Mouse (Mus musculus): ENCODE measurements around the gene Txnrd2. TPM values are rescaled to one million over a fixed set of nuclear protein-coding genes. Genes with fewer than 3 reads are reported as not detected.

Txnrd2 gene
- total and polyA plus RNA-seq, 2 experiments from 2014 or later, result 12.7 to 41.2 TPM

DNA sequence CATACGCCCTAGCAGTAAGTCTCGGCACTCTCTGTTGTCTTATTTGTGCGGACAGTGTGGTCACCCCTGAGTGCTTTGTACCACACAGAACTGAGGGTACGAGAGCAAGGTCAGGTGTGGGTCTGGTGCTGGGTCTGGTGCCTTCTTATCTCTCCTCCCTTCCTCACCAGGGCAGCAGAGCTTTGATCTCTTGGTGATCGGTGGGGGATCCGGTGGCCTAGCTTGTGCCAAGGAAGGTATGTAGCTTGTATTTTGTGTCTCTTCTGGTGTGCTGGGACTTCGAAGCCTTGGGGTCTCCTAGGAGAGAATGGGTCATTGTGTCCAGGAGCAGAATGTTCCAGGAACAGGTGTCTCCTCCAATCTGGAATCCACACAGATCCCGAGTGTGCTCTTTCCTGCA is 3.5 kb downstream of the Txnrd2 start:
- ATAC-seq (ENCODE audit: insufficient read depth, low read depth) (no peak), DNase-seq (ENCODE audit: low spot score) (no peak)
- H3K4me3 ChIP-seq (ENCODE audit: low read depth, low read length), result no peak overlapping the region
- H3K9ac ChIP-seq (replicated peaks; ENCODE audit: low read depth, low read length), result no peak overlapping the region
- TF ChIP-seq EP300 (IDR thresholded peaks at IDR 0.05; ENCODE audit: low read depth) (no peak), CTCF (IDR thresholded peaks at IDR 0.05; ENCODE audit: low read depth) (no peak)
- no peak overlapping the region for H3K27ac ChIP-seq (ENCODE audit: low read depth)
- no peak overlapping the region for H3K4me2 ChIP-seq (ENCODE audit: low read depth, low read length)
- H3K9me3 ChIP-seq (replicated peaks; ENCODE audit: control insufficient read depth, low read length), result no peaks in the 10 kb centered on the region
- no peaks in the 10 kb centered on the region for H3K36me3 ChIP-seq (replicated peaks; ENCODE audit: control insufficient read depth, insufficient read depth, low read length)
- H3K4me1 ChIP-seq (ENCODE audit: control insufficient read depth, insufficient read depth), result peaks cover 18% of the 10 kb centered on the region
- no peaks in the 10 kb centered on the region for H3K27me3 ChIP-seq (ENCODE audit: control insufficient read depth, insufficient read depth, low read length)
- 81% methylated on average over 8 of the region's 8 CpGs for WGBS

GRCm38 (mm10) chr16:18430641-18431212 is 4.5 kb downstream of the Txnrd2 start:
- no peaks in the 10 kb centered on the region; the same call in 1 of the 2 replicates for H3K36me3 ChIP-seq (replicated peaks; ENCODE audit: control insufficient read depth, insufficient read depth, low read length)
- H3K4me1 ChIP-seq (ENCODE audit: control insufficient read depth, insufficient read depth), result peaks cover 7% of the 10 kb centered on the region
- H3K4me3 ChIP-seq (ENCODE audit: low read depth, low read length), result no peak overlapping the region
- no peak for TF ChIP-seq EP300 (IDR thresholded peaks at IDR 0.05; ENCODE audit: low read depth)
- no peak for TF ChIP-seq CTCF (IDR thresholded peaks at IDR 0.05; ENCODE audit: low read depth)
- ATAC-seq (ENCODE audit: insufficient read depth, low read depth), result no peak
- H3K4me2 ChIP-seq (ENCODE audit: low read depth, low read length), result no peak overlapping the region
- 82% methylated on average over 8 of the region's 8 CpGs for WGBS
- no peaks in the 10 kb centered on the region for H3K9me3 ChIP-seq (replicated peaks; ENCODE audit: control insufficient read depth, low read length)
- no peaks in the 10 kb centered on the region for H3K27me3 ChIP-seq (ENCODE audit: control insufficient read depth, insufficient read depth, low read length)
- no peak overlapping the region for H3K27ac ChIP-seq (ENCODE audit: low read depth)
- DNase-seq (ENCODE audit: low spot score), result no peak
- H3K9ac ChIP-seq (replicated peaks; ENCODE audit: low read depth, low read length), result no peak overlapping the region

- Histone ChIP-seq H3K4me1 (ENCODE audit: control insufficient read depth, insufficient read depth) (no peaks in the 10 kb centered on the region), H3K36me3 (replicated peaks; ENCODE audit: control insufficient read depth, insufficient read depth, low read length) (peaks cover 17% of the 10 kb centered on the region), H3K27ac (ENCODE audit: low read depth) (no peak overlapping the region), H3K4me3 (ENCODE audit: low read depth, low read length) (no peak overlapping the region), H3K9me3 (replicated peaks; ENCODE audit: control insufficient read depth, low read length) (no peaks in the 10 kb centered on the region), H3K27me3 (ENCODE audit: control insufficient read depth, insufficient read depth, low read length) (no peaks in the 10 kb centered on the region), H3K4me2 (ENCODE audit: low read depth, low read length) (no peak overlapping the region), H3K9ac (replicated peaks; ENCODE audit: low read depth, low read length) (no peak overlapping the region)
- WGBS, result 95% methylated on average over 5 of the region's 5 CpGs
- ATAC-seq (ENCODE audit: insufficient read depth, low read depth), result no peak
- DNase-seq (ENCODE audit: low spot score), result no peak
- TF ChIP-seq CTCF (IDR thresholded peaks at IDR 0.05; ENCODE audit: low read depth) (no peak), EP300 (IDR thresholded peaks at IDR 0.05; ENCODE audit: low read depth) (no peak)
Measured at GRCm38 (mm10) chr16:18433341-18433920, 7.2 kb downstream of the Txnrd2 start.

DNA sequence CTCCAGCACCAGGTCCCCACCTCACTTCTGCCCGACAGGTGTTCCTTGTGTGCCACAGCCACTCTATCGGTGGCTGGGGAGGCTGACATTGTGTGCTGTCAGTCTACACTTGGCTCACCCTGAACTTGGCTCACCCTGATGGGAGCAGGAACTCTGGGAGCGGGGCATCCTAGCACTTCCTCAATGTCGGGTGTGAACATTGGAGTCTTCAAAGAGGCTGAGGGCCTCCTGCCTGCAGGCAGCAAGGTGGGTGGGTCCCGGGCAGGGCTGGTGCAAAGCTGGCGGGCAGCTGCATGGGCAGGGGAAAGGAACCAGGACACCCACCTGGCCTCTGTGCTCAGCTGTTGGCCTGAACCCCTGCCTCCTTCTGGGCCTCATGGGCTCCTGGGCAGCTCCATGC is 9.9 kb downstream of the Txnrd2 start:
- 82% methylated on average over 6 of the region's 6 CpGs for WGBS
- peaks cover 25% of the 10 kb centered on the region for H3K36me3 ChIP-seq (replicated peaks; ENCODE audit: control insufficient read depth, insufficient read depth, low read length)
- DNase-seq (ENCODE audit: low spot score), result no peak

DNA sequence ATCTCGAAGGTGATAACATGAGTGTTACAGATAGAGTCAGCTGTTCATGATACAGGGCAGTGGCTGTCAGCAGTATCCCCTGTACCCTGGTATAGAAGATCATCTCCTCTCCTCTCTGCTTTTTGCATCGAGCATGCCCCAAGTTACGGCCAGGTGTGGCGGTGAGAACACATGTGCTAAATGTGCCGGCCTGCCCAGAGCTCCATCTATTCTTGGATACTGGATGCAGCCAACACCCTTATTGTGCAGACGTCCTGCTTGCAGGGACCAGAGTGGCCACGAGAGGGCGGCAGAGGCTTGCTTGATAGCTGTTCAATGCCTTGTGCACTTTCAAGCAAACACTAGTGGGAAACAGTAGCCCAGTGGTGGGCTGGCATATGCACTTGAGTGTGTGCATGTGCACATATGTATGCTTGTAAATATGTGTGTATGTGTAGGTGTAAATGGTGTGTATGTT is 17.2 kb downstream of the Txnrd2 start:
- Histone ChIP-seq H3K36me3 (replicated peaks; ENCODE audit: control insufficient read depth, insufficient read depth, low read length) (peaks cover 30% of the 10 kb centered on the region), H3K4me1 (ENCODE audit: control insufficient read depth, insufficient read depth) (no peaks in the 10 kb centered on the region), H3K9me3 (replicated peaks; ENCODE audit: control insufficient read depth, low read length) (no peaks in the 10 kb centered on the region), H3K27ac (ENCODE audit: low read depth) (no peak overlapping the region), H3K27me3 (ENCODE audit: control insufficient read depth, insufficient read depth, low read length) (no peaks in the 10 kb centered on the region), H3K9ac (replicated peaks; ENCODE audit: low read depth, low read length) (no peak overlapping the region), H3K4me2 (ENCODE audit: low read depth, low read length) (no peak overlapping the region), H3K4me3 (ENCODE audit: low read depth, low read length) (no peak overlapping the region)
- TF ChIP-seq CTCF (IDR thresholded peaks at IDR 0.05; ENCODE audit: low read depth) (peak; percentile 100), EP300 (IDR thresholded peaks at IDR 0.05; ENCODE audit: low read depth) (no peak)
- ATAC-seq (ENCODE audit: insufficient read depth, low read depth) (peak; percentile 88), DNase-seq (ENCODE audit: low spot score) (peak; percentile 65)
- 11% methylated on average over 8 of the region's 8 CpGs for WGBS

More for the DNA sequence above, 9.9 kb downstream of the Txnrd2 start:
- Histone ChIP-seq H3K9ac (replicated peaks; ENCODE audit: low read depth, low read length) (no peak overlapping the region), H3K9me3 (replicated peaks; ENCODE audit: control insufficient read depth, low read length) (no peaks in the 10 kb centered on the region), H3K27me3 (ENCODE audit: control insufficient read depth, insufficient read depth, low read length) (no peaks in the 10 kb centered on the region), H3K4me3 (ENCODE audit: low read depth, low read length) (no peak overlapping the region), H3K27ac (ENCODE audit: low read depth) (no peak overlapping the region), H3K4me2 (ENCODE audit: low read depth, low read length) (no peak overlapping the region), H3K4me1 (ENCODE audit: control insufficient read depth, insufficient read depth) (no peaks in the 10 kb centered on the region)
- ATAC-seq (ENCODE audit: insufficient read depth, low read depth), result no peak
- TF ChIP-seq EP300 (IDR thresholded peaks at IDR 0.05; ENCODE audit: low read depth) (no peak), CTCF (IDR thresholded peaks at IDR 0.05; ENCODE audit: low read depth) (no peak)

- Histone ChIP-seq H3K9me3 (replicated peaks; ENCODE audit: control insufficient read depth, low read length) (no peaks in the 10 kb centered on the region), H3K27ac (ENCODE audit: low read depth) (no peak overlapping the region), H3K36me3 (replicated peaks; ENCODE audit: control insufficient read depth, insufficient read depth, low read length) (peaks cover 23% of the 10 kb centered on the region), H3K9ac (replicated peaks; ENCODE audit: low read depth, low read length) (no peak overlapping the region), H3K4me1 (ENCODE audit: control insufficient read depth, insufficient read depth) (no peaks in the 10 kb centered on the region), H3K27me3 (ENCODE audit: control insufficient read depth, insufficient read depth, low read length) (no peaks in the 10 kb centered on the region), H3K4me2 (ENCODE audit: low read depth, low read length) (no peak overlapping the region), H3K4me3 (ENCODE audit: low read depth, low read length) (no peak overlapping the region)
- TF ChIP-seq EP300 (IDR thresholded peaks at IDR 0.05; ENCODE audit: low read depth) (no peak), CTCF (IDR thresholded peaks at IDR 0.05; ENCODE audit: low read depth) (no peak)
- no peak for ATAC-seq (ENCODE audit: insufficient read depth, low read depth)
- DNase-seq (ENCODE audit: low spot score), result no peak
Measured at GRCm38 (mm10) chr16:18447243-18447642, 21.1 kb downstream of the Txnrd2 start.
